Mouse (Mus musculus) bone marrow, adult 2 months (tissue): ENCODE measurements around the gene Cpm.

Experiments
- CTCF ChIP-seq: fragments of 200-500 bp; IDR thresholded peaks from 2 replicates; pipeline ENCODE4 v1.5.1; 2011; ENCODE audit warnings: low read length, control low read depth; ENCODE audit not compliant: control insufficient read depth, insufficient read depth
- POLR2A ChIP-seq: fragments of 200-500 bp; IDR thresholded peaks from 2 replicates; pipeline ENCODE4 v1.6.1; 2011; ENCODE audit warnings: low read depth, mild to moderate bottlenecking, control low read depth, low read length, borderline replicate concordance; ENCODE audit not compliant: control insufficient read depth

DNA sequence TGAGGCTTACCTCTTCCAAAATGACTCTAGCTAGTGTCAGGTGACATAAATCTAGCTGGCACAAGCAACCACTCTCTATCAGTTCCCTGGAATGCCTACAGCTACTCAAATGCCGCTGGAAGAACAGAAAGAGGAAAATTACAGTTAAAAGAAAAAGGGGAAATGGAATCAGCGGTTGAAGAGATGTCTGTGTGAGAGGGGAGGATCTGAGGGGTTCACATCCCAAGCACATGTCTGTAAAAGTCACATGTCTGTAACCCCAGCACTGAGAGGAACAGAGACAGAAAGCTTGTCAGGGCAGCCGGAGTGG, 47.6 kb upstream of the Cpm start:
- TF ChIP-seq CTCF: no peak
- no peak for TF ChIP-seq POLR2A
